Mouse (Mus musculus) lung, adult 18-20 months (tissue): Measurements from ENCODE around the gene Prap1.
A peak's percentile ranks its signal among the peaks of the same experiment; 100 is the strongest.

ENCODE experiments used
- DNase-seq, 2 experiments: peaks; one replicate each; pipeline ENCODE4 v3.0.0; 2022; ENCODE audit warnings: mixed read lengths in 2 of 2

The Prap1 gene

DNA sequence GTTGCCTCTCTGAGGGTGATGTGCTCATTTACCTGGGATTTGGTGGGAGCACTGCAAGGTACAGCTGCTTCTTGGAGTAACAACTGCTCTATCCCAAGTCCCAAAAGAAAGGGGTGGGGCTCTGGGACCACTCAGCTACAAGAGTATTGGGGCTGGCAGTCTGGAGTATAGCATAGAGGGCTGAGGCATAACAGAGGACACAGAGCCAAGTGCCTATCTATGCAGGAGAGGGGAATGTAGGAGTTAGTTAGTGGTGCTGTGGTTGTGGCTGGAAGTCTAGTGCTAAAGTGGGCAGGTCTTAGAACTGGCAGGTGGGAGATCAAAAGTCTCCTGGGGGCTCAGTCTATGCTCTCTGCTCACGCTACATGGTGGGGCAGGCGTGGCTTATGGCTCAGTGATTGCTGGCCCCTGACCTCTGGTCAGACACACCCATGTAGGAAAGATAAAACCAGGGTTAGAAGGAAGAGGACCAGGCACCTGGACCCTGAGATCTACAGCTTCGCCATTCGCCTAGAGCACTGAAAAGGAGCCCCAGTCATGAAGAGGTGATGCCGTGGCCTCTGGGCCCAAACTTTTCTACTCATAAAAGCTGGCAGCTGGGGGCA lies at the start of gene Prap1:
Gene Prap1, plus strand, starts transcription at position 472 of the 605 bp plus-strand sequence.
- DNase-seq: no peak

DNA sequence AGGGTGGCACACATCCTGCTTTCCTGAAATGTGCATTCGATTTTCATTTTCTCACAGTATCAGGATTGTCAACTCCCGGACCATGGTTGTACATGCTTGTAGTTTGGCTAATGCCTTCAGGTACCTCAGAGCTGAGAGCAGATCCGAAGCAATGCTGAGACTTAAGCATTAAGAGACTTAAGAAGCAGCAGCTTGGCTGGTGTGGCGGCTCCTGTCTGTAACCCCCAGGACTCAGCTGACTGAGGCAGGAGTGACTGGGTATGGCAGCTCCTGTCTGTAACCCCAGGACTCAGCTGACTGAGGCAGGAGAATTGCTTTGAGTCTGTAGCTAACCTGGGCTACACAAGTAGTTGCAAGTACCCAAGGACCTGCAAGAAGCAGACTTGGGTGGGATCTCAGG lies 47.6 kb upstream of the Prap1 start:
- no peak for DNase-seq

- no peak for DNase-seq
These were observed 45.3 kb upstream of the Prap1 start for GRCm38 (mm10) chr7:140047811-140048311.

DNA sequence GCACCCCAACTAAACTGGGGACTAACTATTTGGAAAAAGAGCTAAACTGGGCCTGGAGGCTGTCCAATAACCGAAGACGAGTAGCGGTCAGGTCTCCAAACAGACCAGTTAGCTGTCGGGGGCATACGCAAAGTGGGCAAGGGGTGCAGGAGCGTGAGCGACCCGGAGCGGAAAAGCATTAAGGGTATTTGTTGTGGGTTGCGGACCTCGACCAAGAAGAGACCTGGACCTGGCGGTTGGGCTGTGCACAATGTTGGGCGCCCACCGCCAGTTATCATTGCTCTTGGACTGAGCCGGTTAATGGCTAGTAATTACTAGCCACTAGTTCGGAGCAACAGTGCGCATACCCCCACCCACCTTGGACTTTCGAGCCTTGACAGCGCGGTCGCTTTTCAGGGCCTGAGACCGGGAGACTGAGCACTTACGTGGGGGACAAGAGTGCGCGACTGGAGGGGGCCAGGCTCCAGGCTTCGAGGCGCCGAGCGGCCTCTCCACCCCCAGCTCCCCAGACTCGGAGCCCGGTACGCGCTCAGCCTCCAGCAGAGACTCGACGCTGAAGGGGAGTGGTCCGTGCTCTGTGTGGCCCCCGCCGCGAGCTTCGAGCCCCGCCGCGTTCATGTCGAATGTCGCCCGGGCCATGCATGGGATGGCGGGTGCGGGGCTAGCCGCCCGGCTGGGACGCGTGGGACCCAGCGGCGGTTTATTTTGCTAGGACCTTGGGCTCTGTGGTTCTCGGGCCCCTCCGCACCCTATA lies 44.7 kb upstream of the Prap1 start, which contains the start of gene Msx3:
Gene Msx3, minus strand, starts transcription at position 729 of the 754 bp plus-strand sequence.
- no peak for DNase-seq

DNA sequence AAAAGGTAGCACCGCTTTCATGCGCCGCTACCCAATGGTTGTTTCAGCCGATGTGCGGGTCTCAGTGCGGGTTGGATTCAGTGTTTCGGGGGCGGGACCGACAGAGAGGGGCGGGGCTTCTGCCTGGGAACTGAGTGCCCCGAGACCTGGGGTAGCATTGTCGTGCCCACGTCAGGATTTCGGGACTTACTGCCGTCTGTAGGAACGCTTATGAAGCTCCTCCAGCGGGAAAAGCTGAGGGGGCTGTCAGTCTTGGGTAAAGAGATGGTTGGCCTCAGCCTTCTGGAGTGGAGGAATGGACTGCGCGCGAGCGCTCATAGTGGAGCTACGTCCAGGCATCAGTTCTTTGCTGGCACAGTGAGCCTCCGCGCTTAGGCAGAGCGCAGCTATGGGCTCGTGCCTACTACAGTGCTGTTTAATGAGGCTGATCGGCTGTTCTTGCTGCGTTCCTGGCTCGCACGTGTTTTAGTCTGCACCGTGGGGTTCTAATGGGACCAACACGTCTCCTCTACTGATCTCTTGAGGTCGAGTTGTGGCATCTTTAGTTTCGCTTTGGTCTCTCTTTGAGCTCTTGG lies 44.0 kb upstream of the Prap1 start:
- DNase-seq: no peak

GRCm38 (mm10) chr7:140054124-140054523 lies 39.1 kb upstream of the Prap1 start:
- DNase-seq: no peak

DNA sequence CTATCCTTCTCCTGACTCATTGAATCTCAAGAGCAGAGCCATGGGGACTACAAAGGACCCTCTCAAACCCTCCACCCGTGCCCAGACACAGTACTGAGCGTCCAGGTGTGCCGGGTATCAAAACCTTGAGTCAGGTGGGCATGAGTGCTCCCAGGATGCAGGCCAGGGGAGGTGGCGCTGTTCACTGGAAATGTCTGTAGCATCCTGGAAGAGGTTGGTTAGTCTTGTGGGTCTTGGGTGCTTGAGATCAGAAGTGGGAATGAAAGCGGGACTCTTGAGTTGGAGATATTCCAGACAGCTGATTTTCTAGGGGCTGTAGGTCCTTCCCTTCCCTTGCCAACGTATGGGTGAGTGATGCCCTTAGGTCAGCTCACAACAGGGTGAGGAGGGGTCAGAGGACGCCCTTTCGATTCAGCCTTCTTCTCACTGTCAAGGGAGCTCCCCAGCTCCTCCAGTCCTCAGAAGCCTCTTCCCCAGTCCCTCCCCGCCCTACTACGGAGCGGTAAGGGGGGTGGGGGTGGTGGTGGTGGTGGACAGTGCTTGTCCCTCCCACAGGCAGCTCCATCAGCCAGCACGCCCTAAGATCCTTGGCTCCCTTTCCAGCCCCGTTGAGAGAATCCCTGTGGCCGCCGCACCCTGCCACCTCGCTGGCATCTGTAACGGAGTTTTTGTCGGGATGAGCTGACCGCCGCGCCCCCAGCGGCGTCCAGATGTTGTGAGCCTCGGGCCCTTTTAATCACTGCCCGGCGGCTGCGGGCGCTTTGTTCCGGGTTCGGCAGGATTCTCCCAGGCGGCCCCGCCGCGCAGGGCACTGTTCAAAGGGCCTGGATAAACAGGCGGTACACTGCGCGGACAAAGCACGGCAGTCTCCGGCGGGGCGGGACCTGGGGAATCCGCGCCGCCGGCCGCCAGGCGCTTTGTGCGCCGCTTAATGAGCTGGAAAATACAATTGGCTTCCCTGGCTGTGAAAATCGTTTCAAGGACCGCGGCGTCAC lies 35.5 kb upstream of the Prap1 start:
- no peak for DNase-seq

DNA sequence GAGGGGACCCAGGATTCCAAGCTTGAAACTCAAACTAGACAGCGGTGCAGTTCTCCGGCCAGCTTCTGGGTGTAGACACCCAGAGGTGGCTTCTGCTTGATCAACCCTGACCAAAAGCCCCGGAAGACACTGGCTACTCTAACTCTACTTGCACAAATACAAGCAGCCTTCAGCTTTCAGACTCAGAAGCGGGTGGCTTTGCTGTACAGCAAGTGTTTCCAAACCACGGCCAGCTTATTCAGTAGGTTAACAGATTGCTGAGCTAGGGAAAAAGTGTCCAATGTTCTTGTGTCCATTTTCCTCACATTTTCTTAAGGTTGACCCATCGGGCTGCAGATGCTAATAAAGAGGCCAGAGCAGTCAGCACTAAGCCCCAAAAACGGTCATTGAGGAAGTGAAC lies 34.7 kb upstream of the Prap1 start:
- DNase-seq: no peak

GRCm38 (mm10) chr7:140059601-140060000 lies 33.6 kb upstream of the Prap1 start:
- DNase-seq: no peak

DNA sequence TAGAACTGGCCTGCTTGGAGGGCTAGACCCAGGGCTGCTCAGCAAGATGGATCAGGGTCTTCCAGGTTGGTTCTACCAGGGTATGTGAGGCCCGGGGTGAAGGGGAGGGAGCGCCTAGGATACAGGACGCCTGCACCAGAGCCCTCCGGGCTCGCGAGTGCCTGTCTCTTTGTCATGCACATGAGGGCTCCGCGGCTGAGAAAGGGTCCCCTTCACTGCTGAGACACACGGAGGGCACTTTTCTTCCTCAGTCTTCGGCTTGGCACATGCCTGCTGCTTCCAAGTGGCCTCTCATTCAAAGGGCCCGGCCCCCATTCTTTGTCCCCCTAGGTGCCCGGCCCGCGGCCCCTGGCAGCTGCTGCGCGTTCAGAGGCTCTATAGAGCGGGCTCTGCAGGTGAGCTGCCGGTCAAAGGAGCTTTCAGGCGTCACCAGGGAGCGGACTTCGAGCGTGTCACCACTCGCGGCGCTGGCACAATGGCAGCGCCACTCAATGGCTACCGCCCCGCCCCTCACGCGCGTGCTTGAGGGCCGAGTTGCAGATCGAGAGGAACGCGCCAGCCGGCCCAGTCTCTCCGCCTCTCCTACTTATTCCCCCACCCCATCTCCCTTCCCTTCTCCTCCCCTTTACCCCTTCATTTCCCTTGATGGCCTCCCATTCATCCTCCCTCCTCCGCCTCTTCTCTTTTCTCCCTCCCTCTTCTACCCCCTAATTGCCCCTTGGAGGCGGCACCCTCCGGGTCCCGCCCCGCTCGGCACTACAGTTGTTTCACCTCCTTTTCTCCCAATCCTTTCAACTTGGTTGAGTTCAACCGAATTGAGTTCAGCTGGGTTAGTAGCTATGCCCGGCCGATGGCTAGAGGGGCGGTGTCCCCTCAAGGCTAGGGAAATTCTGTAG lies 32.0 kb upstream of the Prap1 start:
- peak; percentile 43 to 61 for DNase-seq

DNA sequence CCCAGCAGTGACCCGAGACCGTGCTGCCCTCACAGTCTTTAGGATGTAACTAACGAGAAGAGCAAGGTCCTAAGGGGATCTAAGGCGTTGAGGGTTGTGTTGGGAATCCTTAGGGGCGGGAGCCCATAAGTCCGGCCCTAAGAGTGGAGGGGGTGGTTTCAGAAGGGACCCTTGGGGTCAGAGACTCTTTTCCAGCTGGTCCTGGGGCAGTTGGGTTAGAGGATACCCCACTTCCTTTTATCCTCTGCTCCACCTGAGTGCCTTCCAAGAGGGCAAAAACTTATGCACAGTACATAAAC lies 31.4 kb upstream of the Prap1 start:
- DNase-seq: no peak

- peak in 1 of 2 experiments; percentile 34 for DNase-seq
These were observed 30.9 kb upstream of the Prap1 start for GRCm38 (mm10) chr7:140062307-140062706.

- DNase-seq: peak; percentile 52 to 60
These were observed 30.1 kb upstream of the Prap1 start for GRCm38 (mm10) chr7:140063092-140063491.

GRCm38 (mm10) chr7:140067397-140067796 lies 25.8 kb upstream of the Prap1 start:
- DNase-seq: no peak

GRCm38 (mm10) chr7:140070042-140070711 lies 23.0 kb upstream of the Prap1 start:
- DNase-seq: peak; percentile 21 to 28

GRCm38 (mm10) chr7:140077698-140078097 lies 15.5 kb upstream of the Prap1 start:
- no peak for DNase-seq

GRCm38 (mm10) chr7:140078711-140079110 lies 14.5 kb upstream of the Prap1 start:
- DNase-seq: peak; percentile 56 to 68

DNA sequence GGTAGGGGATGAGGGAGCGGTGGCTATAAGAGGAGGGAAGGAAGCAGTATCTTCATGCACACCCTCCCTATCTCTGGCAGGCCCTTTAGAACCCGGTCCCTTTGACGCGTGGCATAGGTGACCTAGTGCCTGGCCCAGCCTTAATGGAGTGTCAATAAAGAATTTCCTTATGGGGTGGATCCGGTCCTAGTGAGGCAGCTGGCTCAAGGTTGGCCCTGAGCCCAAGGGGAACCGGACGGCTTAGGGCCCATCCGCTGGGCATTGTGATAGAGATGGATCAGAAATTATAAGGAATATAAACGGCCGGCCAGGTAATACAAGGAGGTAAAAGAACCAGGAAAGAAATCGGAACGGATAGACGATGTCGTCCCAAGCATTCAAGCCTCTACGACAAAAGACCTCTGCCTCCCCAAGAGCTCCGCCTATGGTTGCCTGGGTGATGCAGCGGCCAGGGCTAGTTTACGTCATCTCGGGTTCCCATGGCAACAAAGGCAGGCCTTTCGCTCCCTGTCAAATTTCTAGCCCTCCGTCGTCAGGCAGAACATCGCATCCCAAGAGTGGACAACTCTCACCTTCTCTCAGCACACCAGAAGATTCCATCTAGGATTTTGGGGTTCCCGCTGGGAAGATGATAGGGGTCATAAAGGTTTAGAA lies 12.6 kb upstream of the Prap1 start:
- DNase-seq: peak; percentile 51 to 69

GRCm38 (mm10) chr7:140081408-140082241 lies 11.6 kb upstream of the Prap1 start:
- no peak for DNase-seq

- DNase-seq: no peak
These were observed 10.9 kb upstream of the Prap1 start, which contains the start of gene Caly for GRCm38 (mm10) chr7:140082242-140082678. Caly (minus strand) TSS chr7:140082548.
